Mouse (Mus musculus) testis, postnatal 10 days (tissue): ENCODE data around the gene Ddx51.

Source experiments
- DNase-seq: peaks from one replicate; pipeline ENCODE4 v3.0.0; 2021; ENCODE audit warnings: low spot score

Ddx51 gene

DNA sequence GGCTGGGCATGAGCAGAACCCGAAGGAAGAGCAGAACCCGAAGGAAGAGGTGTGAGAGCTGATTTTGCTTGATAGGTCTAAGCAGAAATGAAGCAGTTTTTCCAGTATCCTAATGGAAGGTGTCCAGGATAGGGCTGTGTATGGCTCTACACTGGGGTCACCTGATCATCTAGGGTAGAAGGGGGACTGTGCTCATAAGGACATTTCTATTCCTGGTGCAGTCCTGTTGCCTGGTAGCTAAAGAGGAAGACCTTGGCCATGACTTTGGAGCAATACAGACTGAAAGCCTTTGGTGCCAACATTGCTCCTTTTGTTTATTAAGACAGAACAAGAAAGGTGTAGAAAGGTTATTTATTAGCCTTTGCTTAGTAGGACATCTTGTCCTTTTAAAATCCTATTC, 10.8 kb downstream of the Ddx51 start:
- no peak for DNase-seq

DNA sequence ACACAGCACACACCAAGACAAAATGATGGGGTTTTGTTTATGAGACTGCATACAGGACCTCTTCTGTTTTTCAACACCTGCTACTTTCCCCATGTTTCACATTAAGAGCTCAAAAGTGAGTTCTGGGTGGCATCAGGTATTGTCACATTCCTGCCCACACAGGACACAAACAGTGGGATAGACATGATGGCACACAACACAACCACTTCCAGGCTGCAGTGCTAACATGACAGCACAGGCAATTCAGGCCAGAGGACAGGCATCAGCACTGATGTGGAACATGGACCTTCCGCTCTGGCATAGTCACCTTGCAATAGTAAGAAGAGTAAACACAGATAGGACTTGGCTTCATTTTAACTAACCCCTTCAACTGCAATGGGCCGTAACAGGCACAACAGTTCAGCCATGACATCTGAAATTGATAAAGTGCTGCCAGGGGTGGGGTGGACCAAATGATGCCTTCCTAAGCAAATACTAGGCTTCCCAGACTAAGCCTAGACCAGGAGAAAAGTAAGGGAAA, 11.6 kb downstream of the Ddx51 start:
- no peak for DNase-seq

DNA sequence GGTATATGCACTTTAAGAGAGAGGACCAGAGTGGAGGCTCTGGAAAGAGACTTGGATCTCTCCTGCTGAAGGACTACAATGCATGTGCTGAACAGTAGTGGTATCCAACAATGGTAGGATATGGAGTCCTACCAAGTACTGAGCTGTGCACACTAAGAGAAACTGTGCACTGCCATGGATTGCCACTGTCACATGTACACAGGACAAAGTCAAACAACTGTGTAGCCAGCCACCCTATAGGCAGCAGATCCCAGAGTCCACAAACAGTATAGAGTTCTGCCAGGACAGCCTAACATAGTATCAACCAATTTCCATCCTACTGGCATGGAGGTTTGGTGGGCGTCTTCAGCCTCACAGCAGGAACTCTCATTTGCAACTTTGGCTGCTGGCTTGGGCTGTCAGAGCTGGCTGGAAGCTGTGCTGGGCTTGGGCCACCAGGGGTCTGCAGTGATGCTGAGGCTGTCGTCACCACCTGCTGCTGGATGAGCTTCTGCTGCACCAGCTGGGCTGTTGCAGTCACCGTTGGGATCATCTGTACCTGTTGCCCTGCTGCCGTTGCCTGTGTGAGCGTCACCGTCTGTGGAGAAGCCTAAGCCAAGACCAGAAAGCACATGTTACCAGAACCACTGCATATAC, 12.4 kb downstream of the Ddx51 start:
- no peak for DNase-seq

DNA sequence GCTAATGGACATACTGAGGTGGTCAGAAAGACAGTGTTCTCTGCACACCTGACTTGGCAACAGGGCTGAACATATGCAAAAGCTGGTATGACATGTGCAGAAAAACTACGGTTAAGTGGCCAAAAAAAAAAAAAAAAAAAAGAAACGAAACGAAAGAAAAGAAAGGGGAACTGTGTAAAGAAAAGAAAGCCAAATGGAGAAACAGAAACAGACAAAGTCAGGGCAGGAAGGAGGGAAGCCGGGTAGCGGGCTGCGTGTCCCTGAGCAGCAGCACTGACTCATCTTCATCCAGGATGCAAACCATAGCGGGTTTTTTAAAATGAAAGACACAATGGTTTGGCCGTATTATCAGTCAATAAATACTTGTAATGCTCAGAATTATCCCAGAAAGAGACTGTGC, 28.8 kb downstream of the Ddx51 start:
- DNase-seq: no peak

DNA sequence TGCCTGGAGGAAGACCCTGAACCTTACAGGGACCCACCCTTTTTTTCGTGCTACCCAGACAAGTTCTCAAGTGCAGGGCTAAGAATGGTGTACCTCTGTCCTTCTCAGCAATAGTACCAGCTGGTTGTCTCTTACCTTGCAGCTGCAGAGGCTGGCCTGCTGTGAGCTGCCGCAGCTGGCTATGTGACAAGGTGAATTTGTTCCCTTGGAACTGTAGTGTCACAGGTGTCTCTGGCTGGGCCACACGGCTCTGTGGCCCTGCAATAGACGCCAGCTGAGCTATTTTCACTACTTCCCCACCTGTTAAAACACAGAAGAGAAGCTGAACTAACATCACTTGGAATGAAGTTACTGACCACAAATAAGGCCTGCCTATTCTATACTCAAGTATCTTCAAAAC, 45.4 kb downstream of the Ddx51 start:
- DNase-seq: no peak

DNA sequence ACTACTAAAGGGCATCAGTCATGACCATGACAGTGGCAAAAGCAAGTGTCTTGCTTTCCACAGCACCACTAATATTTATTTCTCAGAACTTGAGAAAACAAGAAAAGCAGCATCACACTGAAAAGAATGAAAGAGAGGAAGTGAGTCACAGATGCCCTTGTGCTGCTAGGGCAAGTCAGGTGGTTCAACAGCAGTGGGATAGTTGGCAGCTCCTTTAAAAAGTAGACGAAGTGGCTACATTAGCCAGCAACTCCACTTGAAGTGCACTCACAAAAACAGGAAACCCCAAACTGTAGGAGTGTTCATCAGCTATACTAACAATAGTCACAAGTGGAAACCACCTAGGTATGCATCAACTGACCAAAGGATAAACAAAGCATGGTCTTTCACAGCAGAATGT, 50.8 kb downstream of the Ddx51 start:
- DNase-seq: no peak

DNA sequence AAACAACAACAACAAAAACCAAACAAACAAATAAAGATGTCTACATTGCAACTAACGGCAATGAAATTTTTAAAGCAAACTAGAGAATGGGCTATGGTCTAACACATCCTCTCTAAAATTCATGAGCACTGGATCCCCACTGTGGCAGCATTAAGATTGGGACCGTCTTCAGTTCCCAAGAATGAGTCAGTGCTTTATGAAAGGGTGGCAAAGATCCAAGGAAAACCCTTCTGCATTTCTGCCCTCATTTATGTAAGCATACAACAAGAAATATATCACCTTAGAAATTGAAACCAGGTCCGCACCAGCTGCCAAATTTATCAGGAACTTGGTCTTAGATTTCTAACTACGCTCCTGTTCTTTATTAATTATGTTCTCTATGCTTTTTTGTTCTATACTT, 56.0 kb downstream of the Ddx51 start:
- DNase-seq: no peak
